Mouse (Mus musculus): ENCODE data around the gene Gpr142. TPM values are rescaled to one million over a fixed set of nuclear protein-coding genes. Genes with fewer than 3 reads are reported as not detected.

The Gpr142 gene
- polyA plus RNA-seq, 1 experiment from 2014 or later, result not detected

- no peaks in the 10 kb centered on the region for H3K79me2 ChIP-seq (ENCODE audit: inconsistent target)
- no peaks in the 10 kb centered on the region for H3K36me3 ChIP-seq (ENCODE audit: inconsistent target)
- no peak overlapping the region for H3K27ac ChIP-seq
- H3K4me3 ChIP-seq (ENCODE audit: inconsistent target), result no peak overlapping the region
- WGBS (ENCODE audit: missing documents), result 30% methylated on average over 5 of the region's 5 CpGs
Observed at GRCm38 (mm10) chr11:114792931-114793494, 5.7 kb upstream of the Gpr142 start.

GRCm38 (mm10) chr11:114793868-114794545 is 4.7 kb upstream of the Gpr142 start:
- H3K79me2 ChIP-seq (ENCODE audit: inconsistent target), result no peaks in the 10 kb centered on the region
- 78% methylated on average over 19 of the region's 19 CpGs for WGBS (ENCODE audit: missing documents)
- H3K27ac ChIP-seq, result no peak overlapping the region
- no peak overlapping the region for H3K4me3 ChIP-seq (ENCODE audit: inconsistent target)
- H3K36me3 ChIP-seq (ENCODE audit: inconsistent target), result no peaks in the 10 kb centered on the region

GRCm38 (mm10) chr11:114794691-114795090 is 4.0 kb upstream of the Gpr142 start:
- Histone ChIP-seq H3K79me2 (ENCODE audit: inconsistent target) (no peaks in the 10 kb centered on the region), H3K4me3 (ENCODE audit: inconsistent target) (no peak overlapping the region)
- 84% methylated on average over 4 of the region's 4 CpGs for WGBS (ENCODE audit: missing documents)

GRCm38 (mm10) chr11:114795231-114795746 is 3.4 kb upstream of the Gpr142 start:
- 2% methylated on average over 7 of the region's 7 CpGs for WGBS (ENCODE audit: missing documents)

More at GRCm38 (mm10) chr11:114794691-114795090, 4.0 kb upstream of the Gpr142 start:
- Histone ChIP-seq H3K36me3 (ENCODE audit: inconsistent target) (no peaks in the 10 kb centered on the region), H3K27ac (no peak overlapping the region)

GRCm38 (mm10) chr11:114795848-114796322 is 2.8 kb upstream of the Gpr142 start, which contains the start of gene Btbd17:
TSS of gene Btbd17 (minus strand) at chr11:114795945.
- Histone ChIP-seq H3K79me2 (ENCODE audit: inconsistent target) (no peaks in the 10 kb centered on the region), H3K4me3 (ENCODE audit: inconsistent target) (no peak within 1 kb of the TSS), H3K36me3 (ENCODE audit: inconsistent target) (no peaks in the 10 kb centered on the region), H3K27ac (no peak within 1 kb of the TSS)
- 49% methylated on average over 4 of the region's 4 CpGs for WGBS (ENCODE audit: missing documents)

More at GRCm38 (mm10) chr11:114795231-114795746, 3.4 kb upstream of the Gpr142 start:
- Histone ChIP-seq H3K4me3 (ENCODE audit: inconsistent target) (no peak overlapping the region), H3K36me3 (ENCODE audit: inconsistent target) (no peaks in the 10 kb centered on the region), H3K79me2 (ENCODE audit: inconsistent target) (no peaks in the 10 kb centered on the region), H3K27ac (no peak overlapping the region)

- H3K27ac ChIP-seq, result no peak overlapping the region
- no peaks in the 10 kb centered on the region for H3K36me3 ChIP-seq (ENCODE audit: inconsistent target)
- no peaks in the 10 kb centered on the region for H3K79me2 ChIP-seq (ENCODE audit: inconsistent target)
- no peak overlapping the region for H3K4me3 ChIP-seq (ENCODE audit: inconsistent target)
- WGBS (ENCODE audit: missing documents), result 90% methylated on average over 7 of the region's 7 CpGs
Observed at GRCm38 (mm10) chr11:114797176-114797575, 1.5 kb upstream of the Gpr142 start.

- Histone ChIP-seq H3K4me3 (ENCODE audit: inconsistent target) (no peak overlapping the region), H3K79me2 (ENCODE audit: inconsistent target) (no peaks in the 10 kb centered on the region), H3K36me3 (ENCODE audit: inconsistent target) (no peaks in the 10 kb centered on the region), H3K27ac (no peak overlapping the region)
- 85% methylated on average over 3 of the region's 3 CpGs for WGBS (ENCODE audit: missing documents)
Observed at GRCm38 (mm10) chr11:114797981-114798380, 743 bp upstream of the Gpr142 start.

- H3K79me2 ChIP-seq (ENCODE audit: inconsistent target), result no peaks in the 10 kb centered on the region
- 92% methylated on average over 1 of the region's 1 CpGs for WGBS (ENCODE audit: missing documents)
- H3K4me3 ChIP-seq (ENCODE audit: inconsistent target), result no peak overlapping the region
- no peak overlapping the region for H3K27ac ChIP-seq
- no peaks in the 10 kb centered on the region for H3K36me3 ChIP-seq (ENCODE audit: inconsistent target)
Observed at GRCm38 (mm10) chr11:114801906-114802305, 3.2 kb downstream of the Gpr142 start.

- Histone ChIP-seq H3K27ac (no peak overlapping the region), H3K36me3 (ENCODE audit: inconsistent target) (no peaks in the 10 kb centered on the region)
- 87% methylated on average over 15 of the region's 15 CpGs for WGBS (ENCODE audit: missing documents)
Observed at GRCm38 (mm10) chr11:114802540-114803267, 4.0 kb downstream of the Gpr142 start.

GRCm38 (mm10) chr11:114803990-114804389 is 5.3 kb downstream of the Gpr142 start:
- Histone ChIP-seq H3K36me3 (ENCODE audit: inconsistent target) (no peaks in the 10 kb centered on the region), H3K4me3 (ENCODE audit: inconsistent target) (no peak overlapping the region), H3K27ac (no peak overlapping the region), H3K79me2 (ENCODE audit: inconsistent target) (no peaks in the 10 kb centered on the region)
- WGBS (ENCODE audit: missing documents), result 92% methylated on average over 8 of the region's 8 CpGs

More at GRCm38 (mm10) chr11:114802540-114803267, 4.0 kb downstream of the Gpr142 start:
- H3K79me2 ChIP-seq (ENCODE audit: inconsistent target), result no peaks in the 10 kb centered on the region
- H3K4me3 ChIP-seq (ENCODE audit: inconsistent target), result no peak overlapping the region

- WGBS (ENCODE audit: missing documents), result 94% methylated on average over 2 of the region's 2 CpGs
- Histone ChIP-seq H3K36me3 (ENCODE audit: inconsistent target) (no peaks in the 10 kb centered on the region), H3K79me2 (ENCODE audit: inconsistent target) (no peaks in the 10 kb centered on the region), H3K27ac (no peak overlapping the region), H3K4me3 (ENCODE audit: inconsistent target) (no peak overlapping the region)
Observed at GRCm38 (mm10) chr11:114807025-114807424, 8.3 kb downstream of the Gpr142 start.

- H3K4me3 ChIP-seq (ENCODE audit: inconsistent target), result no peak overlapping the region
- 43% methylated on average over 14 of the region's 14 CpGs for WGBS (ENCODE audit: missing documents)
- H3K27ac ChIP-seq, result no peak overlapping the region
- no peaks in the 10 kb centered on the region for H3K79me2 ChIP-seq (ENCODE audit: inconsistent target)
- H3K36me3 ChIP-seq (ENCODE audit: inconsistent target), result no peaks in the 10 kb centered on the region
Observed at GRCm38 (mm10) chr11:114807686-114808427, 9.1 kb downstream of the Gpr142 start.

- Histone ChIP-seq H3K4me3 (ENCODE audit: inconsistent target) (no peak overlapping the region), H3K36me3 (ENCODE audit: inconsistent target) (no peaks in the 10 kb centered on the region), H3K27ac (no peak overlapping the region), H3K79me2 (ENCODE audit: inconsistent target) (no peaks in the 10 kb centered on the region)
- WGBS (ENCODE audit: missing documents), result 80% methylated on average over 1 of the region's 1 CpGs
Observed at GRCm38 (mm10) chr11:114809371-114809770, 10.6 kb downstream of the Gpr142 start.

GRCm38 (mm10) chr11:114810344-114810743 is 11.6 kb downstream of the Gpr142 start:
- Histone ChIP-seq H3K79me2 (ENCODE audit: inconsistent target) (no peaks in the 10 kb centered on the region), H3K27ac (no peak overlapping the region), H3K4me3 (ENCODE audit: inconsistent target) (no peak overlapping the region), H3K36me3 (ENCODE audit: inconsistent target) (no peaks in the 10 kb centered on the region)
- WGBS (ENCODE audit: missing documents), result 30% methylated on average over 3 of the region's 4 CpGs

Data from macrophage (primary cell).